Mouse (Mus musculus) MEL-GATA-1-ER (cell line): ENCODE measurements around the gene Acad10.
"Not testable (repeated sequence)": the region's sequence is repeated elsewhere in the genome, so short reads cannot be mapped to it uniquely, and the experiment has no call there.

ENCODE experiments used
- DNase-seq: peaks from one replicate; pipeline ENCODE4 v3.0.0-alpha.2; 2012; ENCODE audit warnings: low read depth; ENCODE audit errors: extremely low read depth

The Acad10 gene

GRCm38 (mm10) chr5:121657656-121658055, 2.7 kb downstream of the Acad10 start:
- DNase-seq: not testable (repeated sequence)

GRCm38 (mm10) chr5:121656866-121657265, 3.4 kb downstream of the Acad10 start:
- not testable (repeated sequence) for DNase-seq

- DNase-seq: no peak
These were observed 5.8 kb downstream of the Acad10 start for GRCm38 (mm10) chr5:121654526-121654925.

- no peak for DNase-seq
These were observed 11.2 kb downstream of the Acad10 start for GRCm38 (mm10) chr5:121649134-121649533.

GRCm38 (mm10) chr5:121639601-121640000, 20.7 kb downstream of the Acad10 start:
- no peak for DNase-seq

GRCm38 (mm10) chr5:121637296-121637695, 23.0 kb downstream of the Acad10 start:
- DNase-seq: no peak

- no peak for DNase-seq
These were observed 25.6 kb downstream of the Acad10 start for GRCm38 (mm10) chr5:121634668-121635067.

- no peak for DNase-seq
These were observed 27.5 kb downstream of the Acad10 start for GRCm38 (mm10) chr5:121632804-121633203.

- DNase-seq: not testable (repeated sequence)
These were observed 29.1 kb downstream of the Acad10 start for GRCm38 (mm10) chr5:121631106-121631647.

- peak; percentile 49 for DNase-seq
These were observed 32.4 kb downstream of the Acad10 start for GRCm38 (mm10) chr5:121627871-121628270.

GRCm38 (mm10) chr5:121623241-121623640, 37.1 kb downstream of the Acad10 start:
- DNase-seq: no peak

- no peak for DNase-seq
These were observed 39.2 kb downstream of the Acad10 start for GRCm38 (mm10) chr5:121621102-121621501.

GRCm38 (mm10) chr5:121618592-121619513, 41.5 kb downstream of the Acad10 start, which contains the start of gene Acad12:
Acad12 (minus strand) TSS chr5:121618938.
- DNase-seq: no peak

GRCm38 (mm10) chr5:121614921-121615320, 45.4 kb downstream of the Acad10 start:
- DNase-seq: not testable (repeated sequence)

- DNase-seq: no peak
These were observed 48.3 kb downstream of the Acad10 start for GRCm38 (mm10) chr5:121612036-121612435.

- not testable (repeated sequence) for DNase-seq
These were observed 50.7 kb downstream of the Acad10 start for GRCm38 (mm10) chr5:121609556-121610135.

GRCm38 (mm10) chr5:121606151-121606550, 54.2 kb downstream of the Acad10 start:
- no peak for DNase-seq

- DNase-seq: not testable (repeated sequence)
These were observed 56.5 kb downstream of the Acad10 start for GRCm38 (mm10) chr5:121603815-121604214.

GRCm38 (mm10) chr5:121601547-121602299, 58.6 kb downstream of the Acad10 start:
- no peak for DNase-seq

- DNase-seq: no peak
These were observed 61.3 kb downstream of the Acad10 start for GRCm38 (mm10) chr5:121598871-121599610.
